Mouse (Mus musculus): ENCODE data around the gene Sepsecs. TPM values are rescaled to one million over a fixed set of nuclear protein-coding genes. Genes with fewer than 3 reads are reported as not detected.

Gene Sepsecs
- polyA plus RNA-seq, 1 experiment from 2014 or later, result 12.0 TPM

DNA sequence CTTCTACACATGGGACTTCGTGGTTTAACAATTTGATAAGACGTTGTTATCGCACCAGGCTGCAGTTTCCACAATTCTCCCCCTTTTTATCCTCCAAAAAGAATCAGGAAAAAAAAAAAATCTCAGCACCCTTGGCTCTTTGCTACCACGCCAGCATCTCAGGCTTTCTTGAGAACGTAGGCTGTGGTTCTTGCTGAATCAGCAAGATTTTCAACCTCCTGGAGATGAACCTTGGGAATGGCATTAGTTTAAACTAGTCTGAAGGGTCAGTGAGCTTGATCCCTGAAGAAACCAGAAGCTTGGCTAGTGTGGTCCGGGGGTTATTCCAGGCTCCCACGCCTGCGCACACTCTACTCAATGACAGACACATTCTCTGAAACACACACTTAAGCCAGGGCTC lies 41.8 kb downstream of the Sepsecs start:
- WGBS (ENCODE audit: insufficient replicate concordance), result 70% methylated on average over 8 of the region's 8 CpGs
- H3K4me1 ChIP-seq (ENCODE audit: insufficient read depth), result no peaks in the 10 kb centered on the region
- H3K4me2 ChIP-seq (ENCODE audit: low read depth, low read length), result no peak overlapping the region
- TF ChIP-seq CTCF (IDR thresholded peaks at IDR 0.05; ENCODE audit: low read depth), result no peak
- TF ChIP-seq EP300 (IDR thresholded peaks at IDR 0.05; ENCODE audit: low read depth), result no peak
- ATAC-seq (no peak), DNase-seq (no peak)
- H3K27ac ChIP-seq (ENCODE audit: low read depth), result no peak overlapping the region
- H3K4me3 ChIP-seq (ENCODE audit: low read depth, low read length), result no peak overlapping the region
- H3K36me3 ChIP-seq (replicated peaks; ENCODE audit: insufficient read depth, low read length), result no peaks in the 10 kb centered on the region
- H3K9ac ChIP-seq (replicated peaks), result no peak overlapping the region
- no peaks in the 10 kb centered on the region for H3K9me3 ChIP-seq (ENCODE audit: low read length)
- no peaks in the 10 kb centered on the region for H3K27me3 ChIP-seq (ENCODE audit: insufficient read depth, low read length)

DNA sequence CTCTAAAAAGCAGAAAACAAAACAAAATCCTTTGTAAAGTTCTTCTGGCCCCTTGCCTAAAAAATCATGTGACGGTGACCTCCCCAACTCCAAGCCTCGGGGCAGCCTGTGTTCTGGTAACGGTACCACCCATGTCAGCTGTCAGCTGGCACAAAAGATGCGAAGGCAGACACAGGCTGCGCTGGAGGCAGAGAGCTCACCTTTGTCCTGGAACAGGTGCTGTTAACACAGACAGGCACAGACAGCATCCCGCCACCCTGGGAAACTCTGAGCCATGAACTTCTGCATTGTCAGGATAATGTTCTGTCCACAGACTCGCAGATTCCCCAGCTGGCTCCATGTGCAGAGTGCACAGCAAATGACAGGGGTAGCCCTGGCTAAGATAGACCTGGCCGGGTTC lies 43.4 kb downstream of the Sepsecs start:
- Histone ChIP-seq H3K4me3 (ENCODE audit: low read depth, low read length) (no peak overlapping the region), H3K4me2 (ENCODE audit: low read depth, low read length) (no peak overlapping the region), H3K27me3 (ENCODE audit: insufficient read depth, low read length) (no peaks in the 10 kb centered on the region), H3K4me1 (ENCODE audit: insufficient read depth) (no peaks in the 10 kb centered on the region), H3K36me3 (replicated peaks; ENCODE audit: insufficient read depth, low read length) (no peaks in the 10 kb centered on the region), H3K27ac (ENCODE audit: low read depth) (no peak overlapping the region), H3K9me3 (ENCODE audit: low read length) (no peaks in the 10 kb centered on the region), H3K9ac (replicated peaks) (no peak overlapping the region)
- DNase-seq (no peak), ATAC-seq (no peak)
- 61% methylated on average over 8 of the region's 8 CpGs for WGBS (ENCODE audit: insufficient replicate concordance)
- TF ChIP-seq CTCF (IDR thresholded peaks at IDR 0.05; ENCODE audit: low read depth), result no peak
- TF ChIP-seq EP300 (IDR thresholded peaks at IDR 0.05; ENCODE audit: low read depth), result no peak

DNA sequence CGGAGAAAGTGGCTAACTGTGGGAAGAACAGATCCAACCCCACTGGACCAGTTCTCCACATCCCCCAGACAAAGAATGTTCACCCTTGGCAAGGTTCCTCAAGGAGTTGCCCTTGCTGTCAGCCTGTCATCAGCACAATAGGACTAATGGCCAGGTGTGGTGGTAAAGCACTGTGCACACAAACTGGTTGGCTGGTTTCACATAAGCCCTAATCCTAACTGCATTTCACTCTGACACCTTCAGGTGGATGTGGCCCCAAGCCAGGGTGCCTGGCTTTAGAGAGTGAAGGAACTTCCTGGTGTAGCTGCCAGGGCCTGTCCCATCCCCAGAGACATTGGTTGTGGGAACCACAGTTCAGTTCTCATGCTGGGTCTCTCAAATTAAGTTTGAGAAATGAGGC lies 44.6 kb downstream of the Sepsecs start:
- Histone ChIP-seq H3K36me3 (replicated peaks; ENCODE audit: insufficient read depth, low read length) (no peaks in the 10 kb centered on the region), H3K4me1 (ENCODE audit: insufficient read depth) (no peaks in the 10 kb centered on the region), H3K4me2 (ENCODE audit: low read depth, low read length) (no peak overlapping the region), H3K4me3 (ENCODE audit: low read depth, low read length) (no peak overlapping the region), H3K27me3 (ENCODE audit: insufficient read depth, low read length) (no peaks in the 10 kb centered on the region), H3K9me3 (ENCODE audit: low read length) (no peaks in the 10 kb centered on the region), H3K27ac (ENCODE audit: low read depth) (no peak overlapping the region), H3K9ac (replicated peaks) (no peak overlapping the region)
- 93% methylated on average over 1 of the region's 1 CpGs for WGBS (ENCODE audit: insufficient replicate concordance)
- no peak for TF ChIP-seq CTCF (IDR thresholded peaks at IDR 0.05; ENCODE audit: low read depth)
- TF ChIP-seq EP300 (IDR thresholded peaks at IDR 0.05; ENCODE audit: low read depth), result no peak
- ATAC-seq (no peak), DNase-seq (no peak)

DNA sequence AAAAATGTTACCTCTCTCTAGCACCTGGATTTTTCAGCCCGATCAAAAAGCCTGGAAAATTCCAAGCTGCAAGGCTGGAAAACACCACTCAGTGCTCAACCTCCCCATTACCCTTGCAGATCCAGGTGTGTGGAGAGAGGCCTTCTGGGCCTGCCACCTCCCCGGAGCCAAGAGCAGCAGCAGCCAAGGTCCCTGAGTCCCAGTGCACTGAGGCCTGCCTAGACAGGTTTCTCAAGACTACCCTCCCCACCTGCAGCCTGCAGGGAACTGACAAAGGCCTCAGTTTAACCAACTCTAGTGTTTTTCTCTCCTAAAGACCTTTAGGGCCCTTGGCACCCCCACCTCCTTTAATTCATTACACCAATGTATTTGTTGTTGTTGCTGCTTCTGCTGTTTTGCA lies 46.4 kb downstream of the Sepsecs start:
- H3K9ac ChIP-seq (replicated peaks), result no peak overlapping the region
- TF ChIP-seq CTCF (IDR thresholded peaks at IDR 0.05; ENCODE audit: low read depth), result no peak
- TF ChIP-seq EP300 (IDR thresholded peaks at IDR 0.05; ENCODE audit: low read depth), result no peak
- H3K36me3 ChIP-seq (replicated peaks; ENCODE audit: insufficient read depth, low read length), result no peaks in the 10 kb centered on the region
- no peak for DNase-seq
- ATAC-seq, result no peak
- WGBS (ENCODE audit: insufficient replicate concordance), result 92% methylated on average over 2 of the region's 2 CpGs
- no peaks in the 10 kb centered on the region; the same call in 1 of the 2 replicates for H3K4me1 ChIP-seq (ENCODE audit: insufficient read depth)
- no peak overlapping the region for H3K4me3 ChIP-seq (ENCODE audit: low read depth, low read length)
- no peak overlapping the region for H3K4me2 ChIP-seq (ENCODE audit: low read depth, low read length)
- no peak overlapping the region for H3K27ac ChIP-seq (ENCODE audit: low read depth)
- H3K9me3 ChIP-seq (ENCODE audit: low read length), result no peaks in the 10 kb centered on the region
- peaks cover 9% of the 10 kb centered on the region for H3K27me3 ChIP-seq (ENCODE audit: insufficient read depth, low read length)

DNA sequence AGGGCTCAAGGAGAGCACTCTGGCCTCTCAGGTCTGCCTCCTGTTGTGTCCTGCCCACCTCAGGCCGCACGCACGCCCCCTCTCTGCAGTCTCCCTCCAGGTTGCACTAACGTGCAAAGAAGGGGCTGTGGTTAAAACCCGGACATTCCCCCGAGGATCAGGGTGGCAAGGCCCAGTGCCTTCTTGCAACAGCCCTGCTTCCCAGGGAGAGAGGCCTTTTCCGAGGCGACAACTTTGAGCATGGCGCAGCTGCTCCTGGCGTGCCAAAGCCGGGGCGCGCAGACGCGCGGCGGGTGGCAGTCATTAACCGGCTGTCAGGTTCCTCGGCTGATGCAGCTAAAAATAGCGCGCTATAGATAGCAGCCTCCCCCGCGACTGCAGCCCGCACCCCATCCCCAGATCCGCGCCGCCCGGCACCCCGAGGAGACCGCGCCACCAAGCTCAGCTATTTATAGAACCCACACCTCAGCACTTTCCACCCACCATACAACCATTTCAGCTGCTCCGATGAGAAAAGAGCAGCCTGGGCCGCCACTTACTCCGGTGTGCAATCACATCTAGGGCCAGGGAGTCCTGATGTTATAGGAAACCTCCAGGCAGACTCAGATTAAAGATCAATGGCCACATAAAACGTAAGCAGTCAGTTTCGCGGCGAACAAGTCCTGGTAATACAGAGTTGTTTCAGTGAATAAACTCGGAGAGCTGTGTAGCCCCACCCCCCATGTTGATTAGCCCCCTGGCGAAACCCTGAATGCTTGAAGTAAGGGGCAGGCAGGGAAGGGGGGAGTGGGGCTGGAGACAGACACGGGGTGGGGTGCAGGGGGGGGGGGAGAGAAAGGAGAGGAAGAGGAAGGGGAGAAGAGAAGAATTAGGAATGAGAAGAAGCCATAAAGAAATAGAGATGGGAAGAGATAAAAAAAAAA lies 50.9 kb downstream of the Sepsecs start:
- TF ChIP-seq EP300 (IDR thresholded peaks at IDR 0.05; ENCODE audit: low read depth), result no peak
- TF ChIP-seq CTCF (IDR thresholded peaks at IDR 0.05; ENCODE audit: low read depth), result 0 out of 2 replicates have a peak, but pooled peaks have one; percentile 4
- WGBS (ENCODE audit: insufficient replicate concordance), result under 1% methylated on average over 41 of the region's 41 CpGs
- H3K9me3 ChIP-seq (ENCODE audit: low read length), result no peaks in the 10 kb centered on the region
- no peaks in the 10 kb centered on the region; the same call in 1 of the 2 replicates for H3K4me1 ChIP-seq (ENCODE audit: insufficient read depth)
- peak overlapping the region; percentile 11; the same call in 1 of the 2 replicates for H3K9ac ChIP-seq (replicated peaks)
- DNase-seq, result peak; percentile 21
- H3K36me3 ChIP-seq (replicated peaks; ENCODE audit: insufficient read depth, low read length), result no peaks in the 10 kb centered on the region
- H3K4me3 ChIP-seq (ENCODE audit: low read depth, low read length), result peak overlapping the region; percentile 30
- no peak for ATAC-seq
- no peak overlapping the region for H3K27ac ChIP-seq (ENCODE audit: low read depth)
- peak overlapping the region; percentile 62 for H3K4me2 ChIP-seq (ENCODE audit: low read depth, low read length)
- peaks cover 13% of the 10 kb centered on the region for H3K27me3 ChIP-seq (ENCODE audit: insufficient read depth, low read length)

DNA sequence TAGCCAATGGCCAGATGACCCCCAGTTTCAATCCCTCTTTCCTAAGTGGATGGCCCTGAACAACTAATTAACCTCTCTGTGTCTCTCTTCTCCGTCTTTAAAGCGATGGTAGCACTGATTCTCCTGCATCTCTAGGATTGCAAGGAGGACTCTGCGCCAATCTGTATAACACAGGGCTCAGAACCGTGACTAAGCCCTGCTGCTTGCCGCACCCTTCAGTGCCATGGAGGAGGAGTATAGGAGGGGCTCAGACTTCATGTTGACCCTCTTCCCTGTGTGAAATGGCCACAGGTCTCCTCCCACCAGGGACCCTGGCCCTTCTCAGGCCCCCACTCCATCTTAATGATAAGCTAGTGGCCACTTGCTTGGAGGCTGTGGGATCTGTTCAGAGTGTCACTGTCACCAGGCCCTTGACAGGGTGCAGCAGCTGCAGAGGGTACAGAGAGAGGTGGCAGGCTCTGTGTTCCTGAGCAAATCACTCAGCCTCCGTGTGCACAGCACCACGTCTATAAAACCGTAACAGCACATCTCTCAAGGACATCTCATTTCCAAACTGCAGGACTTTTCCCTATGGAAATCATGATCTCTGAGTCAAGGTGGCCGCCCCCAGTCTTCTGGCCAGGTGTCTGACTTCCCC lies 51.7 kb downstream of the Sepsecs start:
- no peaks in the 10 kb centered on the region; the same call in 1 of the 2 replicates for H3K4me1 ChIP-seq (ENCODE audit: insufficient read depth)
- no peaks in the 10 kb centered on the region for H3K9me3 ChIP-seq (ENCODE audit: low read length)
- ATAC-seq, result no peak
- WGBS (ENCODE audit: insufficient replicate concordance), result 55% methylated on average over 9 of the region's 9 CpGs
- peak overlapping the region; percentile 62 for H3K4me2 ChIP-seq (ENCODE audit: low read depth, low read length)
- H3K27me3 ChIP-seq (ENCODE audit: insufficient read depth, low read length), result peaks cover 13% of the 10 kb centered on the region
- H3K27ac ChIP-seq (ENCODE audit: low read depth), result no peak overlapping the region
- peak overlapping the region; percentile 30; the same call in 1 of the 2 replicates for H3K4me3 ChIP-seq (ENCODE audit: low read depth, low read length)
- no peak for DNase-seq
- H3K9ac ChIP-seq (replicated peaks), result no peak overlapping the region
- TF ChIP-seq EP300 (IDR thresholded peaks at IDR 0.05; ENCODE audit: low read depth), result no peak
- TF ChIP-seq CTCF (IDR thresholded peaks at IDR 0.05; ENCODE audit: low read depth), result no peak
- no peaks in the 10 kb centered on the region for H3K36me3 ChIP-seq (replicated peaks; ENCODE audit: insufficient read depth, low read length)

Data from liver, postnatal 0 days (tissue).